In the genomic region with DNA sequence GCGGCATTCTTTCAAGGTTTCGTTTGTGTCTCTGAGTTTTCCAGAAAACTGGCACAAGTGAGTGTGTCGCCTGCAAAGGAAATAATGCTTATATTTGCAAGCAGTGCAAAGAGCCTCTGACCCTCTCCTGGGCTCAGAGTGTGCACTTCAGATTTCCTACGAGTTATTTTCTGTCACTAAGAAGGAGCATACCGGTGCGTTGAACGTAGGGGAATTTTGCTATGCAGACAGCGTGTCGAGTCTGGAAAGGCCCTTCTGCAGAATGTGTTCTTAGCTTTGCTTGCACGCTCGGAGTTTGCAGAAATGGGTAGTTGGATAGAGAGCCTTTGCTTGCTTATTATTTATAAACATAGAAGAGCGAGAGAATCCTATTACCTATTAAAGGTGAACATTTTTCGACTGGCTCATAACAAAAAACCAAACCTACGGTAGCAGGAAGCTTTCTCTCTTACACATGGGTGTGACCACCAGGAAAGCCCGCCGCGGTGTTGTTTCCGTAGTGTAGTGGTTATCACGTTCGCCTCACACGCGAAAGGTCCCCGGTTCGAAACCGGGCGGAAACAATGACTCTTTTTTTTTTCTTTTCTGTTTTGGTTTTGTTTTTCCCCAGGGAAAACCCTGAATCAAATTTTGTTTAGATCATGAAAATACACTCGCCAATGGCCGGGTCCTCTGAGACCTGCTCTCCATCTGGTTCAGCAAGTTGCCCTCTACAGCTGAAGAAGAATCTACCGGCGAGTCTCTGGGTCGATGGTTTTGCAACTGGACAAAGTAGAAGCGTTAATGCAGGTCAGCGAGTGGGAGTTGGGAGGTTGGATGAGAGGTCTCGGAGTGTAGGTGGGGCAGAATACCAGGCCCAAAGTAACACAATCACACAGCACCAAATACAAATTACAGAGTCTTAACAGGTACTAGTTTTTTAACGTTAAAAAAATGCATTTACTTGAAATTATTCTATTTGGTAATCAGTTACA, we compare ENCODE assay signal across 9 mouse cellular contexts. TPM values are rescaled to one million over a fixed set of nuclear protein-coding genes. Genes with fewer than 3 reads are reported as not detected.
DNase-seq lines count a peak whose midpoint lies in the region; ATAC-seq lines count a peak whose summit lies in the region.
"Had no signal": no experiment of that assay in that cellular context is flagged by ENCODE, and none has a peak within 500 bp of the region (broad histone marks: within the 10 kb centered on the region; RNA-seq: fewer than 3 reads in every experiment).

No protein-coding gene starts in this region.

- H3K27me3 ChIP-seq in embryonic facial prominence, embryonic 14.5 days (replicated peaks; ENCODE audit: control insufficient read depth, insufficient read depth, low read length): no peaks in the 10 kb centered on the region
- H3K27me3 ChIP-seq in limb, embryonic 12.5 days: no peaks in the 10 kb centered on the region
- H3K27me3 ChIP-seq in midbrain, embryonic 13.5 days: peaks cover 5% of the 10 kb centered on the region
- H3K27me3 ChIP-seq: Patski had no signal

- peak overlapping the region; percentile 71 for H3K4me2 ChIP-seq in embryonic facial prominence, embryonic 14.5 days (ENCODE audit: low read depth, low read length)
- peak overlapping the region; percentile 63 for H3K4me2 ChIP-seq in limb, embryonic 12.5 days
- H3K4me2 ChIP-seq in midbrain, embryonic 13.5 days (replicated peaks): peak overlapping the region; percentile 65

- peak overlapping the region; percentile 60 for H3K9ac ChIP-seq in embryonic facial prominence, embryonic 14.5 days (ENCODE audit: low read depth, low read length)
- peak overlapping the region; percentile 47; the same call in 1 of the 2 replicates for H3K9ac ChIP-seq in limb, embryonic 12.5 days (replicated peaks)
- H3K9ac ChIP-seq in midbrain, embryonic 13.5 days (replicated peaks): peak overlapping the region; percentile 61

- peak; percentile 67 for ATAC-seq in embryonic facial prominence, embryonic 14.5 days (ENCODE audit: low read depth)
- ATAC-seq in limb, embryonic 12.5 days (ENCODE audit: insufficient number of reproducible peaks, insufficient read depth, low FRiP score, low TSS enrichment, low read depth): no peak
- peak; percentile 9; the same call in 1 of the 2 replicates for ATAC-seq in midbrain, embryonic 13.5 days
- ATAC-seq: Patski had no signal

- peak; percentile 75 for DNase-seq in 3134 (ENCODE audit: extremely low read depth, insufficient read length, low spot score)
- DNase-seq in adrenal gland, postnatal 14 days: peak; percentile 92
- DNase-seq in embryonic facial prominence, embryonic 14.5 days (ENCODE audit: low spot score): peak; percentile 89
- peak; percentile 88 for DNase-seq in heart, adult 8-10 months (ENCODE audit: low spot score)
- peak; percentile 48 to 86 for DNase-seq in kidney, adult 8-10 months
- peak; percentile 87 to 90 for DNase-seq in spleen, postnatal 10 days (ENCODE audit: low spot score in 2 of 2)

- peak overlapping the region; percentile 47 for H3K4me3 ChIP-seq in embryonic facial prominence, embryonic 14.5 days (ENCODE audit: low read depth, low read length)
- peak overlapping the region; percentile 48 for H3K4me3 ChIP-seq in limb, embryonic 12.5 days (replicated peaks)
- peak overlapping the region; percentile 43 for H3K4me3 ChIP-seq in midbrain, embryonic 13.5 days (replicated peaks)

- no peaks in the 10 kb centered on the region for H3K9me3 ChIP-seq in embryonic facial prominence, embryonic 14.5 days (ENCODE audit: control insufficient read depth, low read length)
- no peaks in the 10 kb centered on the region for H3K9me3 ChIP-seq in limb, embryonic 12.5 days
- no peaks in the 10 kb centered on the region for H3K9me3 ChIP-seq in midbrain, embryonic 13.5 days

- H3K36me3 ChIP-seq in embryonic facial prominence, embryonic 14.5 days (ENCODE audit: control insufficient read depth, insufficient read depth, low read length): no peaks in the 10 kb centered on the region
- H3K36me3 ChIP-seq in limb, embryonic 12.5 days: no peaks in the 10 kb centered on the region
- no peaks in the 10 kb centered on the region for H3K36me3 ChIP-seq in midbrain, embryonic 13.5 days

- no peaks in the 10 kb centered on the region for H3K4me1 ChIP-seq in embryonic facial prominence, embryonic 14.5 days (ENCODE audit: control insufficient read depth, insufficient read depth, low read length)
- H3K4me1 ChIP-seq in limb, embryonic 12.5 days (replicated peaks): no peaks in the 10 kb centered on the region
- peaks cover 16% of the 10 kb centered on the region for H3K4me1 ChIP-seq in midbrain, embryonic 13.5 days (replicated peaks)

- WGBS in embryonic facial prominence, embryonic 14.5 days: 2% methylated on average over 35 of the region's 35 CpGs
- 2% methylated on average over 35 of the region's 35 CpGs for WGBS in limb, embryonic 12.5 days
- 1% methylated on average over 35 of the region's 35 CpGs for WGBS in midbrain, embryonic 13.5 days

- H3K27ac ChIP-seq in embryonic facial prominence, embryonic 14.5 days (replicated peaks; ENCODE audit: low read depth, low read length): peak overlapping the region; percentile 40; the same call in 1 of the 2 replicates
- H3K27ac ChIP-seq in limb, embryonic 12.5 days: no peak overlapping the region
- peak overlapping the region; percentile 59 for H3K27ac ChIP-seq in midbrain, embryonic 13.5 days

RNA-seq across cellular contexts. Expression of a gene that starts 9.0 kb away (rescaled TPM):
- 203 and 342 TPM in 2 replicates for total RNA-seq in adrenal gland, postnatal 14 days (2021)
- 13.1 TPM in 1 of 2 replicates, not detected in the other for polyA plus RNA-seq in embryonic facial prominence, embryonic 14.5 days (2014; fragmentation: Nextera tagmentation; extraction: Ambion mirVana)
- 10 to 100 TPM in 2 of 4 experiments, 1 to 10 TPM in 2; 1.7 to 11.1 (median 9.1) TPM for total RNA-seq in heart, adult 8-10 months (2022)
- 24.8 and 50.4 TPM in 2 replicates for polyA plus RNA-seq in limb, embryonic 12.5 days (2016; fragmentation: Nextera tagmentation; extraction: Ambion mirVana)
- 6.2 TPM in 1 of 2 replicates, not detected in the other for polyA plus RNA-seq in midbrain, embryonic 13.5 days (2015; fragmentation: Nextera tagmentation; extraction: Ambion mirVana)

RNA-seq across cellular contexts. Expression of a gene that starts 9.3 kb away (rescaled TPM):
- 207 and 301 TPM in 2 replicates for total RNA-seq in adrenal gland, postnatal 14 days (2021)
- polyA plus RNA-seq in embryonic facial prominence, embryonic 14.5 days (2014; fragmentation: Nextera tagmentation; extraction: Ambion mirVana): 3.9 and 6.6 TPM in 2 replicates
- 10 to 100 TPM in 1 of 4 experiments, 1 to 10 TPM in 3; 4.6 to 13.2 (median 8.3) TPM for total RNA-seq in heart, adult 8-10 months (2022)
- 21.0 and 25.9 TPM in 2 replicates for polyA plus RNA-seq in limb, embryonic 12.5 days (2016; fragmentation: Nextera tagmentation; extraction: Ambion mirVana)
- polyA plus RNA-seq in midbrain, embryonic 13.5 days (2015; fragmentation: Nextera tagmentation; extraction: Ambion mirVana): 4.0 and 5.5 TPM in 2 replicates

RNA-seq across cellular contexts. Expression of a gene that starts 14.8 kb away (rescaled TPM):
- 104 and 144 TPM in 2 replicates for total RNA-seq in adrenal gland, postnatal 14 days (2021)
- 11.8 and 13.3 TPM in 2 replicates for polyA plus RNA-seq in embryonic facial prominence, embryonic 14.5 days (2014; fragmentation: Nextera tagmentation; extraction: Ambion mirVana)
- 10 to 100 TPM; 11.6 to 17.7 (median 15.2) TPM for total RNA-seq in heart, adult 8-10 months (2022)
- polyA plus RNA-seq in limb, embryonic 12.5 days (2016; fragmentation: Nextera tagmentation; extraction: Ambion mirVana): 30.3 and 34.1 TPM in 2 replicates
- 18.1 and 20.1 TPM in 2 replicates for polyA plus RNA-seq in midbrain, embryonic 13.5 days (2015; fragmentation: Nextera tagmentation; extraction: Ambion mirVana)

RNA-seq across cellular contexts. Expression of a gene that starts 16.4 kb away (rescaled TPM):
- 114 and 174 TPM in 2 replicates for total RNA-seq in adrenal gland, postnatal 14 days (2021)
- 24.9 and 28.8 TPM in 2 replicates for polyA plus RNA-seq in embryonic facial prominence, embryonic 14.5 days (2014; fragmentation: Nextera tagmentation; extraction: Ambion mirVana)
- total RNA-seq in heart, adult 8-10 months (2022): 10 to 100 TPM in 1 of 4 experiments, 1 to 10 TPM in 3; 2.7 to 12.6 (median 6.6) TPM
- polyA plus RNA-seq in limb, embryonic 12.5 days (2016; fragmentation: Nextera tagmentation; extraction: Ambion mirVana): 119 and 120 TPM in 2 replicates
- 17.7 and 21.2 TPM in 2 replicates for polyA plus RNA-seq in midbrain, embryonic 13.5 days (2015; fragmentation: Nextera tagmentation; extraction: Ambion mirVana)
- polyA plus RNA-seq: Patski had no signal

RNA-seq across cellular contexts. Expression of a gene that starts 16.7 kb away (rescaled TPM):
- 118 and 165 TPM in 2 replicates for total RNA-seq in adrenal gland, postnatal 14 days (2021)
- polyA plus RNA-seq in embryonic facial prominence, embryonic 14.5 days (2014; fragmentation: Nextera tagmentation; extraction: Ambion mirVana): 3.4 and 7.4 TPM in 2 replicates
- total RNA-seq in heart, adult 8-10 months (2022): 1 to 10 TPM; 1.4 to 7.1 (median 2.5) TPM
- polyA plus RNA-seq in limb, embryonic 12.5 days (2016; fragmentation: Nextera tagmentation; extraction: Ambion mirVana): 26.1 and 28.8 TPM in 2 replicates
- 7.6 and 8.3 TPM in 2 replicates for polyA plus RNA-seq in midbrain, embryonic 13.5 days (2015; fragmentation: Nextera tagmentation; extraction: Ambion mirVana)
- polyA plus RNA-seq: Patski had no signal
